In genomic region chr8:44826936-44827335, GRCm38 (mm10) we compare ENCODE assay signal across 8 mouse cellular contexts.
A peak's percentile ranks its signal among the peaks of the same experiment; 100 is the strongest.
DNase-seq lines count a peak whose midpoint lies in the region; ATAC-seq and TF ChIP-seq lines count a peak whose summit lies in the region.

No protein-coding gene starts in this region.

- DNase-seq in embryo, embryonic 10 days (ENCODE audit: low spot score), result peak; percentile 17
- no peak for DNase-seq in embryo, embryonic 9.5 days (ENCODE audit: extremely low spot score)
- DNase-seq in embryonic facial prominence, embryonic 11.5 days (ENCODE audit: low spot score), result peak; percentile 72
- DNase-seq in heart, adult 8-10 months (ENCODE audit: low spot score), result peak; percentile 19
- peak; percentile 62 for DNase-seq in kidney, adult 2 months
- peak; percentile 61 for DNase-seq in left cerebral cortex, postnatal 4 days
- no peak for DNase-seq in B cell, adult 2 months

- no peak overlapping the region for H3K27ac ChIP-seq in embryonic facial prominence, embryonic 11.5 days (replicated peaks; ENCODE audit: low read depth, low read length)
- H3K27ac ChIP-seq in kidney, adult 2 months (ENCODE audit: insufficient read depth, low read depth, low read length), result no peak overlapping the region
- H3K27ac ChIP-seq in neural tube, embryonic 13.5 days (replicated peaks), result no peak overlapping the region

- no peak overlapping the region for H3K4me3 ChIP-seq in embryonic facial prominence, embryonic 11.5 days (ENCODE audit: low read depth, low read length)
- H3K4me3 ChIP-seq in kidney, adult 2 months (ENCODE audit: insufficient read depth, low read depth, low read length), result no peak overlapping the region
- no peak overlapping the region for H3K4me3 ChIP-seq in neural tube, embryonic 13.5 days

- H3K36me3 ChIP-seq in embryonic facial prominence, embryonic 11.5 days (replicated peaks; ENCODE audit: control insufficient read depth, insufficient read depth, low read depth, low read length), result no peaks in the 10 kb centered on the region
- no peaks in the 10 kb centered on the region for H3K36me3 ChIP-seq in kidney, adult 2 months (ENCODE audit: control insufficient read depth, insufficient read depth, low read length)
- no peaks in the 10 kb centered on the region for H3K36me3 ChIP-seq in neural tube, embryonic 13.5 days

- peak; percentile 81 for ATAC-seq in embryonic facial prominence, embryonic 11.5 days (replicated peaks; ENCODE audit: insufficient number of reproducible peaks, low FRiP score, low TSS enrichment, low read depth)
- no peak for ATAC-seq in neural tube, embryonic 13.5 days (ENCODE audit: low read depth)

- no peaks in the 10 kb centered on the region for H3K4me1 ChIP-seq in embryonic facial prominence, embryonic 11.5 days (ENCODE audit: control insufficient read depth, insufficient read depth, low read length)
- no peaks in the 10 kb centered on the region for H3K4me1 ChIP-seq in kidney, adult 2 months (ENCODE audit: control insufficient read depth, insufficient read depth, low read length)
- peaks cover 7% of the 10 kb centered on the region for H3K4me1 ChIP-seq in neural tube, embryonic 13.5 days (replicated peaks)

- no peak overlapping the region for H3K9ac ChIP-seq in embryonic facial prominence, embryonic 11.5 days (replicated peaks; ENCODE audit: low read length)
- no peak overlapping the region for H3K9ac ChIP-seq in neural tube, embryonic 13.5 days

- H3K27me3 ChIP-seq in embryonic facial prominence, embryonic 11.5 days (ENCODE audit: control insufficient read depth, insufficient read depth, low read length), result no peaks in the 10 kb centered on the region
- H3K27me3 ChIP-seq in kidney, adult 2 months (replicated peaks; ENCODE audit: control insufficient read depth, insufficient read depth, low read length), result no peaks in the 10 kb centered on the region; the same call in 1 of the 2 replicates
- no peaks in the 10 kb centered on the region for H3K27me3 ChIP-seq in neural tube, embryonic 13.5 days

- no peak for TF ChIP-seq CTCF in kidney, adult 2 months (conservative IDR thresholded peaks at IDR 0.05; ENCODE audit: insufficient read depth, insufficient read length, low read depth, low read length)

- intact Hi-C loops in left cerebral cortex, postnatal 4 days (cut with DNase I), result no loop called here

- TF ChIP-seq POLR2A in kidney, adult 2 months (IDR thresholded peaks at IDR 0.05; ENCODE audit: low read depth, low read length), result no peak

- no peak overlapping the region for H3K4me2 ChIP-seq in embryonic facial prominence, embryonic 11.5 days (ENCODE audit: low read depth, low read length)
- H3K4me2 ChIP-seq in neural tube, embryonic 13.5 days, result peak overlapping the region; percentile 30

- 31% methylated on average over 13 of the region's 13 CpGs for WGBS in embryonic facial prominence, embryonic 11.5 days
- WGBS in kidney, adult 2 months, result 28% methylated on average over 13 of the region's 13 CpGs
- WGBS in neural tube, embryonic 13.5 days, result 40% methylated on average over 13 of the region's 13 CpGs

- H3K9me3 ChIP-seq in embryonic facial prominence, embryonic 11.5 days (replicated peaks; ENCODE audit: control insufficient read depth, low read length), result no peaks in the 10 kb centered on the region
- peaks cover 11% of the 10 kb centered on the region; the same call in 1 of the 2 replicates for H3K9me3 ChIP-seq in neural tube, embryonic 13.5 days

Comparison
In these comparisons a context has a peak if more than half of its experiments do, and no peak if none do; other contexts are left out.
1. DNase-seq: peak in embryo, embryonic 10 days (single experiment), embryonic facial prominence, embryonic 11.5 days (single experiment), heart, adult 8-10 months (single experiment), kidney, adult 2 months (single experiment) and left cerebral cortex, postnatal 4 days (single experiment); none in embryo, embryonic 9.5 days (single experiment) and B cell, adult 2 months (0 of 2).